Mouse (Mus musculus): Measurements from ENCODE around the gene Olfr20. TPM values are rescaled to one million over a fixed set of nuclear protein-coding genes. Genes with fewer than 3 reads are reported as not detected.

Olfr20 gene
- not detected for polyA plus RNA-seq (2017; shearing (Covaris generic))

GRCm38 (mm10) chr11:73350483-73350882, at the start of gene Olfr20:
Gene Olfr20, plus strand, starts transcription at chr11:73350783.

GRCm38 (mm10) chr11:73329442-73329841, 21.1 kb upstream of the Olfr20 start, which contains the start of the genes Aspa, Gm49340 and Spata22:
Gene Aspa, minus strand, starts transcription at chr11:73329596.
Gene Gm49340, plus strand, starts transcription at chr11:73329741.
Gene Spata22, plus strand, starts transcription at chr11:73329741.

GRCm38 (mm10) chr11:73370946-73371345, 20.4 kb downstream of the Olfr20 start, which contains the start of gene Olfr376:
Gene Olfr376, plus strand, starts transcription at chr11:73371246.

GRCm38 (mm10) chr11:73399514-73399913, 48.9 kb downstream of the Olfr20 start, which contains the start of gene Olfr1:
Gene Olfr1, minus strand, starts transcription at chr11:73399614.

Other genes starting within 250 kb of the Olfr20 start
- gene Haspin, start 212.5 kb upstream of the Olfr20 start, polyA plus RNA-seq (2017; shearing (Covaris generic)), result 2.2 TPM
- gene P2rx5, start 190.4 kb upstream of the Olfr20 start, polyA plus RNA-seq (2017; shearing (Covaris generic)), result not detected
- 95.4 TPM for gene Emc6, start 173.7 kb upstream of the Olfr20 start, polyA plus RNA-seq (2017; shearing (Covaris generic))
- 12.4 TPM for gene Tax1bp3, start 173.7 kb upstream of the Olfr20 start, polyA plus RNA-seq (2017; shearing (Covaris generic))
- gene Ctns, start 151.7 kb upstream of the Olfr20 start, polyA plus RNA-seq (2017; shearing (Covaris generic)), result 8.6 TPM
- gene Shpk, start 151.3 kb upstream of the Olfr20 start, polyA plus RNA-seq (2017; shearing (Covaris generic)), result 6.2 TPM
- not detected for gene Trpv1, start 116.5 kb upstream of the Olfr20 start, polyA plus RNA-seq (2017; shearing (Covaris generic))
- gene Trpv3, start 83.4 kb upstream of the Olfr20 start, polyA plus RNA-seq (2017; shearing (Covaris generic)), result 0.12 TPM
- 0.82 TPM for gene Aspa, start 21.2 kb upstream of the Olfr20 start, polyA plus RNA-seq (2017; shearing (Covaris generic))
- gene Gm49340, start 21.0 kb upstream of the Olfr20 start, polyA plus RNA-seq (2017; shearing (Covaris generic)), result not detected
- gene Spata22, start 21.0 kb upstream of the Olfr20 start, polyA plus RNA-seq (2017; shearing (Covaris generic)), result not detected
- gene Olfr376, start 20.5 kb downstream of the Olfr20 start, polyA plus RNA-seq (2017; shearing (Covaris generic)), result not detected
- gene Olfr1, start 48.8 kb downstream of the Olfr20 start, polyA plus RNA-seq (2017; shearing (Covaris generic)), result not detected
- gene Olfr378, start 77.7 kb downstream of the Olfr20 start, polyA plus RNA-seq (2017; shearing (Covaris generic)), result not detected
- gene Olfr380, start 106.7 kb downstream of the Olfr20 start, polyA plus RNA-seq (2017; shearing (Covaris generic)), result not detected
- not detected for gene Olfr381, start 140.8 kb downstream of the Olfr20 start, polyA plus RNA-seq (2017; shearing (Covaris generic))
- not detected for gene Olfr382, start 166.4 kb downstream of the Olfr20 start, polyA plus RNA-seq (2017; shearing (Covaris generic))
- gene Olfr385, start 242.2 kb downstream of the Olfr20 start, polyA plus RNA-seq (2017; shearing (Covaris generic)), result not detected
- gene Olfr384, start 247.8 kb downstream of the Olfr20 start, polyA plus RNA-seq (2017; shearing (Covaris generic)), result not detected

Measured in effector memory CD4-positive, alpha-beta T cell, adult 7 months (primary cell).